Mouse (Mus musculus) bone marrow, adult 2 months (tissue): ENCODE results near the gene Edc4.

Experiments used
- CTCF ChIP-seq: fragments of 200-500 bp; IDR thresholded peaks from 2 replicates; pipeline ENCODE4 v1.5.1; 2011; ENCODE audit warnings: low read length, control low read depth; ENCODE audit not compliant: control insufficient read depth, insufficient read depth
- POLR2A ChIP-seq: fragments of 200-500 bp; IDR thresholded peaks from 2 replicates; pipeline ENCODE4 v1.6.1; 2011; ENCODE audit warnings: low read depth, mild to moderate bottlenecking, control low read depth, low read length, borderline replicate concordance; ENCODE audit not compliant: control insufficient read depth

DNA sequence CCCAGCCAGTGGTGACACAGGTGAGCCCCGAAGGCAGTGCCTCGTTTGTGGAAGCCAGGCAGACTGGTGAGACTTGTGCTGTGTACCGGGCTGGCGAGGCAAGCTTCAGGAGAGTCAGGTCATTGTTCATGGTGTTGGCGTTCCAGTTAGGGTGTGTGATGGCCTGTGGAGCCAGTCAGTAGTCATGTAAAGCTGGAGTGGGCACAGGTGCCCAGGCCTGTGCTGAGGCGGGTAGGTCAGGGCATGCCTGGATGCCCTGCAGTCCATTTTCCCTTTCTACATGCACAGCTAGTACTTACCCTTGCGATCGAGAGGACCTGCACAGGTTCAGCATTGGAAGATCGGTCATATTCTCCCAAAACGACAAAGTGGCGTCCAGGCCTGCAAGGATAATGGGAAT is 51.8 kb downstream of the Edc4 start:
- TF ChIP-seq CTCF: no peak
- no peak for TF ChIP-seq POLR2A
